Mouse (Mus musculus): ENCODE data around the gene Eif4e2. TPM values are rescaled to one million over a fixed set of nuclear protein-coding genes. Genes with fewer than 3 reads are reported as not detected.

Gene Eif4e2
- total and polyA plus RNA-seq, 3 experiments: 175 to 264 (median 228) TPM

DNA sequence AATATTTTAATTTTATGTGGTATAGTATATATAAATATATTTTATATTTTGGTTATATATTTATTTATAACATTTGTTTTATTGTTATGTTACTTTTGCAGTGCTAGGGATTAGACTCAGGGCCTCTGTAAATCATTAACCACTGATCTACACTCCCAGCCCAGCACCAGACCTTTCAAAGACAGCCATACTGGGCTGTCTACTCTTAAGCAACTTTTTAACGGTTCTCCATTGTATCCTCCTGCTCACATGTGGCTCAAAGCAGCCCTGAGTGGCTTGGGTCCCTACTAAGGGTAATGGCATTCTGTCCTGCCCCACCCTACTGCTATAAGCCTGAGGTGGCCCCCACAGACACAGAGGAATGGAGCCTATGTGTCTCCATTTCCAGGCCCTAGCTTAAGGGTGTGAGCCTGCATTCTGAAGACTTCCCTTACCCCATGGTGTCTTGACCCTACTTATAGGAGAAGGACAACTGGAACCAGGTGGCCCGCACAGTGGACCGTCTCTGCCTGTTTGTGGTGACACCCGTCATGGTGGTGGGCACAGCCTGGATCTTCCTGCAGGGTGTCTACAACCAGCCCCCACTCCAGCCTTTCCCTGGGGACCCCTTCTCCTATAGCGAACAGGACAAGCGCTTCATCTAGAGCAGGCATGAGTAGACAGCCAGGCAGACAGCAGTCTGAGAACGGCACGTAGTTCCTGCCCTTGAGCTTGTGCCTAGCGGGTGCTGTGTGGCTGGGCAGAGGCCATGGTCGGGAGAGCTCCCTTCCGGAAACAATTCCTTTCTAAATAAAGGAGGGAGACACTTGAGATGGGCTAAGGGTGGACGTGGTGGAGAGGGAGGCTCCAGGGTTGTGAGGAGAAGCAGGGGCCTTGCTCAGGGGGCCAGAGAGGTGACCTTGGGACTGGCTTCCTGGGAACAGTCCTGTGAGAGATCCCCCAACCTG is 15.3 kb upstream of the Eif4e2 start:
- no peaks in the 10 kb centered on the region for H3K79me2 ChIP-seq (replicated peaks; ENCODE audit: control insufficient read depth, extremely low read depth, insufficient read depth, poor library complexity, severe bottlenecking)
- no peak overlapping the region for H3K4me2 ChIP-seq (ENCODE audit: insufficient read depth, low read depth, poor library complexity, severe bottlenecking)
- peaks cover 3% of the 10 kb centered on the region for H3K9me3 ChIP-seq (replicated peaks; ENCODE audit: low read length)
- H3K4me3 ChIP-seq (replicated peaks in 1 of 3; ENCODE audit: low read depth in 2 of 3, low read length in 2 of 3, poor library complexity in 1 of 3): no peak overlapping the region
- in situ Hi-C loops (cut with MboI; ENCODE audit: low pct_ligation_motif_present, low pct_unique_long_range_greater_than_20kb, low sequenced_read_pairs) (no loop called here), dilution Hi-C loops (cut with MboI; ENCODE audit: extremely low pct_ligation_motif_present, extremely low pct_unique_long_range_greater_than_20kb, low sequenced_read_pairs) (no loop called here)
- H3K27ac ChIP-seq (ENCODE audit: insufficient read depth, low read depth): no peak overlapping the region
- no peak overlapping the region for H3K9ac ChIP-seq (ENCODE audit: insufficient read depth, low read depth)
- peaks cover 35% of the 10 kb centered on the region for H3K27me3 ChIP-seq (replicated peaks)
- no peak for TF ChIP-seq ZC3H11A (IDR thresholded peaks at IDR 0.05; ENCODE audit: low read depth, low read length)
- TF ChIP-seq HCFC1 (IDR thresholded peaks at IDR 0.05; ENCODE audit: low read depth, low read length): no peak
- TF ChIP-seq POLR2AphosphoS2 (IDR thresholded peaks at IDR 0.05; ENCODE audit: low read depth, low read length): no peak
- no peak for TF ChIP-seq ZMIZ1 (IDR thresholded peaks at IDR 0.05; ENCODE audit: low read depth, low read length)
- TF ChIP-seq JUN (IDR thresholded peaks at IDR 0.05; ENCODE audit: insufficient read depth, low read depth, low read length): no peak
- TF ChIP-seq ELF1 (IDR thresholded peaks at IDR 0.05; ENCODE audit: low read depth, low read length): no peak
- TF ChIP-seq E2F4 (IDR thresholded peaks at IDR 0.05; ENCODE audit: insufficient replicate concordance, low read depth, low read length): no peak
- TF ChIP-seq KAT2A (IDR thresholded peaks at IDR 0.05; ENCODE audit: insufficient replicate concordance, low read length): no peak
- no peak for TF ChIP-seq MEF2A (IDR thresholded peaks at IDR 0.05; ENCODE audit: borderline replicate concordance, low read depth, low read length)
- TF ChIP-seq ETS1 (conservative IDR thresholded peaks at IDR 0.05; ENCODE audit: low read depth, low read length): no peak
- TF ChIP-seq CTCF (conservative IDR thresholded peaks at IDR 0.05 in 1 of 2, IDR thresholded peaks at IDR 0.05 in 1 of 2; ENCODE audit: low read depth in 2 of 2, low read length in 2 of 2): no peak
- TF ChIP-seq MXI1 (IDR thresholded peaks at IDR 0.05; ENCODE audit: low read depth, low read length): no peak
- TF ChIP-seq IRF4 (IDR thresholded peaks at IDR 0.05; ENCODE audit: low read depth, low read length): no peak
- no peak for TF ChIP-seq RAD21 (IDR thresholded peaks at IDR 0.05; ENCODE audit: low read depth, low read length)
- TF ChIP-seq CHD2 (IDR thresholded peaks at IDR 0.05; ENCODE audit: low read length): no peak
- H3K4me1 ChIP-seq (ENCODE audit: control insufficient read depth in 1 of 2, insufficient read depth in 2 of 2): peaks cover 2 to 3% of the 10 kb centered on the region in 2 experiments; a peak in 2 of 4 replicates
- no peaks in the 10 kb centered on the region for H3K36me3 ChIP-seq (replicated peaks in 1 of 2; ENCODE audit: control insufficient read depth in 1 of 2, insufficient read depth in 1 of 2, low read length in 1 of 2)
- DNase-seq (ENCODE audit: extremely low read depth): no peak

DNA sequence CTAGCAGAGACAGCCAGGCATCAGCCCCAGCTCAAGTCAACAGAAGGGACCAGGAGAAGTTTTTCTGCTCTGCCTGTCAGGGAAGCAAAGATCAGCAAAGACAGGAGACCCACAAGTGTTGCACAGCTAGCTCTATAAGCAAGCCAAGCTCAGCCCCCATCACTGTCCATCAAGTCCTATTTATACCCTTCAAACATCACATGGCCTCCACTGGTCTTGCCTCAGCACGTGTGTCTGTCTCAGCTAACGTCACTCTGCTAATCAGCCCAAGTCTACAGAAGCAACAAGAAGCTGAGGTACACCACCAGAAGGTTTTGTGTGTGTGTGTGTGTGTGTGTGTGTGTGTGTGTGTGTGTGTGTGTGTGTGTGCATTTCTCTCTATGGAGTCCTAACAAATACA is 12.9 kb upstream of the Eif4e2 start:
- Histone ChIP-seq H3K4me1 (ENCODE audit: control insufficient read depth in 1 of 2, insufficient read depth in 2 of 2) (peaks cover 0 to 3% of the 10 kb centered on the region in 2 experiments; a peak in 1 of 4 replicates), H3K9ac (ENCODE audit: insufficient read depth, low read depth) (no peak overlapping the region), H3K36me3 (replicated peaks in 1 of 2; ENCODE audit: control insufficient read depth in 1 of 2, insufficient read depth in 1 of 2, low read length in 1 of 2) (no peaks in the 10 kb centered on the region), H3K4me2 (ENCODE audit: insufficient read depth, low read depth, poor library complexity, severe bottlenecking) (no peak overlapping the region), H3K4me3 (replicated peaks in 1 of 3; ENCODE audit: low read depth in 2 of 3, low read length in 2 of 3, poor library complexity in 1 of 3) (no peak overlapping the region), H3K9me3 (replicated peaks; ENCODE audit: low read length) (peaks cover 3% of the 10 kb centered on the region), H3K79me2 (replicated peaks; ENCODE audit: control insufficient read depth, extremely low read depth, insufficient read depth, poor library complexity, severe bottlenecking) (no peaks in the 10 kb centered on the region), H3K27me3 (replicated peaks) (peaks cover 18% of the 10 kb centered on the region), H3K27ac (ENCODE audit: insufficient read depth, low read depth) (no peak overlapping the region)
- no peak for DNase-seq (ENCODE audit: extremely low read depth)
- dilution Hi-C loops (cut with MboI; ENCODE audit: extremely low pct_ligation_motif_present, extremely low pct_unique_long_range_greater_than_20kb, low sequenced_read_pairs): no loop called here
- in situ Hi-C loops (cut with MboI; ENCODE audit: low pct_ligation_motif_present, low pct_unique_long_range_greater_than_20kb, low sequenced_read_pairs): no loop called here
- TF ChIP-seq NELFE (IDR thresholded peaks at IDR 0.05; ENCODE audit: low read depth, low read length) (no peak), JUN (IDR thresholded peaks at IDR 0.05; ENCODE audit: insufficient read depth, low read depth, low read length) (no peak), EP300 (IDR thresholded peaks at IDR 0.05; ENCODE audit: low read length) (no peak), ETS1 (conservative IDR thresholded peaks at IDR 0.05; ENCODE audit: low read depth, low read length) (no peak)

Measured in CH12.LX (cell line).